Mouse (Mus musculus) MEL (cell line): ENCODE measurements around the gene Hhatl.

ENCODE experiments used
- ETS1 ChIP-seq: IDR thresholded peaks from 2 replicates; pipeline ENCODE4 v1.6.1; 2012; ENCODE audit warnings: low read depth, mild to moderate bottlenecking, inconsistent platforms, low read length, improper control_type of control experiment, moderate library complexity
- POLR2A ChIP-seq, 2 experiments: IDR thresholded peaks; 2 replicates each; pipeline ENCODE4 v1.6.1; 2011 to 2012; ENCODE audit warnings: low read length in 2 of 2, mild to moderate bottlenecking in 2 of 2, control low read depth in 1 of 2, improper control_type of control experiment in 1 of 2, low read depth in 1 of 2, moderate library complexity in 1 of 2; ENCODE audit not compliant: control insufficient read depth in 1 of 2, insufficient read depth in 1 of 2, poor library complexity in 1 of 2
- TAL1 ChIP-seq: IDR thresholded peaks from 2 replicates; pipeline ENCODE4 v1.6.1; 2012; ENCODE audit warnings: mild to moderate bottlenecking, inconsistent platforms, low read length, moderate library complexity, mixed read lengths

DNA sequence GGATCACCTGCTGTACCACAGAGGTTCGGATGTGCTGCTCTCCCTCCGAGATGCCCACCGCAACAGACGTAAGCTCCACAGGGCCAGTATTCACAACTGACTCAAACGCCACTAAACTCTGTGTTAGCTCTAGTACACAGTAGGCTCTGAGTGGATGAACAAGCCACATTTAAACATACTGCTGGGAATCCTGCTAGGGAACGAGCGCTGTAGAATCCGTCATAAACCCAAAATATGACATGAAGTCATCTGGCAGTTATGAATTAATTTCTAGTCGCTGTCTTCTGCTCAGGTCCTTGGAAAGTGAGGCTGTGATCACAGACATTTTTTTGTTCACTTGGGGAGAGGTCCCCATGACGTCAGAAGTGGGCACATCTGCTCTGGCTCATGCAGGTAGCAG lies 16.4 kb downstream of the Hhatl start:
- no peak for TF ChIP-seq TAL1
- no peak for TF ChIP-seq POLR2A (IDR thresholded peaks at IDR 0.05; ENCODE audit: control insufficient read depth in 1 of 2, insufficient read depth in 1 of 2, low read depth in 1 of 2, low read length in 2 of 2, poor library complexity in 1 of 2)
- TF ChIP-seq ETS1, result no peak
